9 mouse cellular contexts compared by ENCODE assay signal in the genomic region with DNA sequence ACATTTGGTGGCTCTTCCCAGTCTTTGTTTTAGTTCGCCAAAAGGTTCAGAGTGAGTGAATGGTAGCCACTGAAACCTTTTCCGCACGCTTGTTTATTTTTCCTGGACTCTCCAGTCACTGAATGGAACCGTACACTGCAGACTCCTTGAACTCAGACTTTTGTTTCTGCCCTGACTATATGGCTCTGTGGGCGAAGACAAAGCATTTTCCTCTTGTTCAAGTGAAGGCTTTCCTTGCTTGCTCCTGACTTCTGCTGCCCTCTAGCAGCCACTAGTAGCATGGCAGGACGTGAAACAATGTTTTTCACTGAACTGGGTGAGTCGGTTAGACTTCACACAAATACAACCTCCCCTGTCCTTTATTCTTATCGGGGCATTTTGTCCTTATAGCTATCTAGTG.
DNase-seq lines count a peak whose midpoint lies in the region; ATAC-seq and TF ChIP-seq lines count a peak whose summit lies in the region.
"Had no signal": no experiment of that assay in that cellular context is flagged by ENCODE, and none has a peak within 500 bp of the region (broad histone marks: within the 10 kb centered on the region; RNA-seq: fewer than 3 reads in every experiment).

No protein-coding gene starts in this region.

- TF ChIP-seq EP300 in liver, embryonic 14.5 days (IDR thresholded peaks at IDR 0.05; ENCODE audit: low read depth): no peak

- H3K4me3 ChIP-seq in forebrain, postnatal 0 days (ENCODE audit: low read depth, low read length): no peak overlapping the region
- H3K4me3 ChIP-seq in liver, embryonic 14.5 days (ENCODE audit: insufficient read depth in 1 of 2, low read depth in 2 of 2, low read length in 2 of 2): no peak overlapping the region
- no peak overlapping the region for H3K4me3 ChIP-seq in neural tube, embryonic 12.5 days
- H3K4me3 ChIP-seq: erythroblast, embryonic 14.5 days had no signal

- no peaks in the 10 kb centered on the region for H3K9me3 ChIP-seq in forebrain, postnatal 0 days (ENCODE audit: low read length)
- no peaks in the 10 kb centered on the region for H3K9me3 ChIP-seq in liver, embryonic 14.5 days (ENCODE audit: control insufficient read depth, low read length)
- H3K9me3 ChIP-seq in neural tube, embryonic 12.5 days: no peaks in the 10 kb centered on the region

- H3K9ac ChIP-seq in forebrain, postnatal 0 days: no peak overlapping the region
- H3K9ac ChIP-seq in liver, embryonic 14.5 days (replicated peaks): no peak overlapping the region
- no peak overlapping the region for H3K9ac ChIP-seq in neural tube, embryonic 12.5 days

- H3K4me1 ChIP-seq in forebrain, postnatal 0 days (ENCODE audit: insufficient read depth): no peaks in the 10 kb centered on the region
- H3K4me1 ChIP-seq in liver, embryonic 14.5 days (replicated peaks; ENCODE audit: control insufficient read depth in 2 of 2, insufficient read depth in 2 of 2, low read length in 1 of 2): no peaks in the 10 kb centered on the region
- H3K4me1 ChIP-seq in neural tube, embryonic 12.5 days: no peaks in the 10 kb centered on the region

- H3K27me3 ChIP-seq in forebrain, postnatal 0 days (ENCODE audit: insufficient read depth, low read length): no peaks in the 10 kb centered on the region
- H3K27me3 ChIP-seq in liver, embryonic 14.5 days (ENCODE audit: control insufficient read depth, insufficient read depth, low read length): no peaks in the 10 kb centered on the region
- H3K27me3 ChIP-seq in neural tube, embryonic 12.5 days (replicated peaks): no peaks in the 10 kb centered on the region

- 30% methylated on average over 8 of the region's 8 CpGs for WGBS in forebrain, postnatal 0 days
- 24% methylated on average over 8 of the region's 8 CpGs for WGBS in liver, embryonic 14.5 days (ENCODE audit: insufficient replicate concordance)
- WGBS in neural tube, embryonic 12.5 days: 26% methylated on average over 8 of the region's 8 CpGs

- H3K27ac ChIP-seq in forebrain, postnatal 0 days (ENCODE audit: low read depth, low read length): no peak overlapping the region
- H3K27ac ChIP-seq in liver, embryonic 14.5 days: no peak overlapping the region
- no peak overlapping the region for H3K27ac ChIP-seq in neural tube, embryonic 12.5 days

- peak; percentile 1 to 3 for DNase-seq in urinary bladder, postnatal 36 days (ENCODE audit: low spot score in 2 of 2)
- no peak for DNase-seq in urinary bladder, postnatal 10 days (ENCODE audit: low spot score)
- DNase-seq in cerebellum, adult 18-20 months: peak; percentile 27 to 29
- peak; percentile 79 for DNase-seq in forebrain, postnatal 0 days
- DNase-seq in kidney, postnatal 14 days: peak; percentile 65
- DNase-seq in liver, embryonic 14.5 days (ENCODE audit: low read depth in 3 of 3, low spot score in 3 of 3): peak in 1 of 3 experiments; percentile 10
- DNase-seq in thymus, postnatal 25 days: peak; percentile 15

- H3K36me3 ChIP-seq in forebrain, postnatal 0 days (ENCODE audit: insufficient read depth): no peaks in the 10 kb centered on the region
- H3K36me3 ChIP-seq in liver, embryonic 14.5 days (replicated peaks; ENCODE audit: control insufficient read depth, insufficient read depth, low read depth): no peaks in the 10 kb centered on the region
- H3K36me3 ChIP-seq in neural tube, embryonic 12.5 days: no peaks in the 10 kb centered on the region

- peak; percentile 93 for TF ChIP-seq CTCF in forebrain, postnatal 0 days (IDR thresholded peaks at IDR 0.05; ENCODE audit: low read depth)
- TF ChIP-seq CTCF in liver, embryonic 14.5 days (IDR thresholded peaks at IDR 0.05; ENCODE audit: low read depth): peak; percentile 80

- ATAC-seq in forebrain, postnatal 0 days: peak; percentile 73
- no peak for ATAC-seq in liver, embryonic 14.5 days (ENCODE audit: insufficient read depth)
- peak; percentile 82 for ATAC-seq in neural tube, embryonic 12.5 days (ENCODE audit: low FRiP score, low read depth)

- no peak overlapping the region for H3K4me2 ChIP-seq in forebrain, postnatal 0 days (ENCODE audit: low read depth)
- no peak overlapping the region for H3K4me2 ChIP-seq in liver, embryonic 14.5 days (ENCODE audit: low read depth)
- H3K4me2 ChIP-seq in neural tube, embryonic 12.5 days (replicated peaks): no peak overlapping the region
